Mouse (Mus musculus) G1E (cell line): Measurements from ENCODE around the gene Mum1. TPM values are rescaled to one million over a fixed set of nuclear protein-coding genes. Genes with fewer than 3 reads are reported as not detected.

ENCODE experiments used
- ATAC-seq: 2 replicates; pipeline ENCODE4 v1.8.0; 2016; ENCODE audit warnings: mild to moderate bottlenecking; ENCODE audit not compliant: insufficient number of reproducible peaks, poor library complexity, low FRiP score, severe bottlenecking; ENCODE audit errors: extremely low read depth
- DNase-seq: peaks from one replicate; pipeline ENCODE4 v3.0.0; 2012; ENCODE audit warnings: low spot score
- H3K27me3 ChIP-seq: 2 replicates; pipeline ENCODE4 v1.6.1; 2012; ENCODE audit warnings: mild to moderate bottlenecking, low read length, inconsistent platforms; ENCODE audit not compliant: insufficient read depth
- H3K36me3 ChIP-seq: replicated peaks from 2 replicates; pipeline ENCODE3; 2012; ENCODE audit warnings: mild to moderate bottlenecking, inconsistent platforms
- H3K4me1 ChIP-seq: 2 replicates; pipeline ENCODE4 v1.6.1; 2012; ENCODE audit warnings: low read depth, low read length, inconsistent platforms, mixed read lengths; ENCODE audit not compliant: insufficient read depth
- H3K4me3 ChIP-seq: 2 replicates; pipeline ENCODE4 v1.5.1; 2012; ENCODE audit warnings: low read depth, mild to moderate bottlenecking, inconsistent platforms, low read length, moderate library complexity, mixed read lengths
- H3K9me3 ChIP-seq: replicated peaks from 2 replicates; pipeline ENCODE4 v1.6.1; 2012; ENCODE audit warnings: inconsistent platforms
- CTCF ChIP-seq: IDR thresholded peaks from 2 replicates; pipeline ENCODE4 v1.5.1; 2012; ENCODE audit warnings: low read depth, low read length, inconsistent platforms, mixed read lengths
- GATA1 ChIP-seq: IDR thresholded peaks from 2 replicates; pipeline ENCODE4 v1.6.1; 2012; ENCODE audit warnings: borderline replicate concordance, low read length, inconsistent platforms, mixed read lengths
- GATA2 ChIP-seq: IDR thresholded peaks from 2 replicates; pipeline ENCODE4 v1.6.1; 2012; ENCODE audit warnings: low read depth, low read length, inconsistent platforms, borderline replicate concordance
- POLR2AphosphoS5 ChIP-seq: IDR thresholded peaks from 2 replicates; pipeline ENCODE4 v1.6.1; 2012; ENCODE audit warnings: low read depth, low read length, inconsistent platforms; ENCODE audit not compliant: insufficient replicate concordance
- TAL1 ChIP-seq: conservative IDR thresholded peaks from 2 replicates; pipeline ENCODE4 v1.6.1; 2012; ENCODE audit warnings: low read depth, low read length, inconsistent platforms, mixed read lengths
- polyA plus RNA-seq: library from polyadenylated mRNA; stranded (reverse); fragments of >175 nt; gene quantifications from 2 replicates; pipeline ENCODE4 v1.2.3, GENCODE M21; 2012
- total RNA-seq, 2 experiments: library from RNA; stranded (forward) in 1 of 2; stranded (reverse) in 1 of 2; fragments of 200-1000 nt in 1 of 2; fragments of >200 nt in 1 of 2; fragmentation: Nextera tagmentation in 1 of 2; gene quantifications; 2 replicates each; pipeline ENCODE4 v1.2.3; 2014 to 2017

Mum1 gene
- total and polyA plus RNA-seq, 3 experiments = 16.9 to 56.1 (median 36.2) TPM

DNA sequence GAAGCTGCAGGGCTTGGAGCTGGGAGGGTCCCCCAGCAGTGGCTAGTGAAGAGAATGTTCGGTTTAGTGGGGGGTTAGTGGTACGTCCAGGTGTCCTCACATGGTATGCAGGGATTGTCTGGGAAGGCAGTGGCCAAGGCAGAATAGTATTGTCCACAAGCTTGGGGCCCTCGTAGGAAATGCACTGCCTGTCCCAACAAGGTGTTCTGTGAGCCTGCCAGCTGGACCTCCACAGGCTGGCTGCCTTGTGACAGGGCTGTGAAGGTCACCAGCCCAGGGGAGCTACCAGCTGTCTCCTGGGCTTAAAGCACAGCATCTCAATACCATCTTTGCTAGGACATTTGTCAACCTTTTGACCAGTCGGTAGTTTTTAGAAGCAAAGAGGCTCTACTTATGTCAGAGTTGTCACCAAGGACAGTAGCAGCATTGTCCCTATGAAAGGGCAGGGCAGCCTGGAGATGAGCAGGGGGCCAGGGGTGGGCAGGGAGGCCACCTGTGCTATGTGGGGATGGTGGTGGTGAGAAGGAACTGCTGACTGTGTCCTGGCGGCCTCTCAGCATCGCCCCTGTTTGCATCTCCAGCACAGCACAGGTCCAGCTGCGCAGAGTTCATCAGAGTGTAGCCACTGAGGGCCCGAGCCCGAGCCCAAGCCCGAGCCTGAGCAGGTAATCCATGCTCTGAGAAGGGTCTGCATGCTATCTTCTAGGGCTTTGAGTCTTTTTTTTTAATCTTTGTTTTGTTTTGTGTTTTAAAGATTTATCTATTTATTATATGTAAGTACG, 26.4 kb downstream of the Mum1 start:
- no peak for TF ChIP-seq CTCF
- no peak for TF ChIP-seq POLR2AphosphoS5
- TF ChIP-seq TAL1 = no peak
- no peak for TF ChIP-seq GATA2
- TF ChIP-seq GATA1 = no peak
- Histone ChIP-seq H3K36me3 (peaks cover 77% of the 10 kb centered on the region), H3K4me1 (peaks cover 68% of the 10 kb centered on the region), H3K4me3 (peak overlapping the region; percentile 28; the same call in 1 of the 2 replicates), H3K27me3 (no peaks in the 10 kb centered on the region; the same call in 1 of the 2 replicates), H3K9me3 (no peaks in the 10 kb centered on the region)
- DNase-seq (no peak), ATAC-seq (no peak)

DNA sequence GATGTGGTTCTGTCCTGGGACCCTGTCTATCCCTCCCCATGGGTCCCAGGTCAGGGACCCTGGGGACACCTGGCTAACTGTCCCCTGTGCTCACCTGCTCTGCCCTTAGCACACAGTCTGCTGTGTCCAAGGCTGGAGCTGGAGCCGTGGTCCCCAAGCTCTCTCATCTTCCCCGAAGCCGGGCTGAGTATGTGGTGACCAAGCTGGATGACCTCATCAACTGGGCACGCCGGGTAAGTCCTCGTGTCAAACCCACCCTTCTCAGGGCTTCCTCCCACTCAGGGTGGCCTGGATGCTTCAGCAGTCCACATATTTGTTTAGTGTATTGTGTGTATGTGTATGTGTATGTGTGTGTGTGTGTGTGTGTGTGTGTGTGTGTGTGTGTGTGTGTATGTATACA, 27.3 kb downstream of the Mum1 start:
- Histone ChIP-seq H3K4me3 (no peak overlapping the region), H3K36me3 (peaks cover 86% of the 10 kb centered on the region), H3K9me3 (no peaks in the 10 kb centered on the region), H3K27me3 (no peaks in the 10 kb centered on the region; the same call in 1 of the 2 replicates), H3K4me1 (peaks cover 70% of the 10 kb centered on the region)
- TF ChIP-seq CTCF (no peak), TAL1 (no peak), GATA2 (no peak), POLR2AphosphoS5 (no peak), GATA1 (no peak)
- DNase-seq = no peak
- ATAC-seq = no peak

DNA sequence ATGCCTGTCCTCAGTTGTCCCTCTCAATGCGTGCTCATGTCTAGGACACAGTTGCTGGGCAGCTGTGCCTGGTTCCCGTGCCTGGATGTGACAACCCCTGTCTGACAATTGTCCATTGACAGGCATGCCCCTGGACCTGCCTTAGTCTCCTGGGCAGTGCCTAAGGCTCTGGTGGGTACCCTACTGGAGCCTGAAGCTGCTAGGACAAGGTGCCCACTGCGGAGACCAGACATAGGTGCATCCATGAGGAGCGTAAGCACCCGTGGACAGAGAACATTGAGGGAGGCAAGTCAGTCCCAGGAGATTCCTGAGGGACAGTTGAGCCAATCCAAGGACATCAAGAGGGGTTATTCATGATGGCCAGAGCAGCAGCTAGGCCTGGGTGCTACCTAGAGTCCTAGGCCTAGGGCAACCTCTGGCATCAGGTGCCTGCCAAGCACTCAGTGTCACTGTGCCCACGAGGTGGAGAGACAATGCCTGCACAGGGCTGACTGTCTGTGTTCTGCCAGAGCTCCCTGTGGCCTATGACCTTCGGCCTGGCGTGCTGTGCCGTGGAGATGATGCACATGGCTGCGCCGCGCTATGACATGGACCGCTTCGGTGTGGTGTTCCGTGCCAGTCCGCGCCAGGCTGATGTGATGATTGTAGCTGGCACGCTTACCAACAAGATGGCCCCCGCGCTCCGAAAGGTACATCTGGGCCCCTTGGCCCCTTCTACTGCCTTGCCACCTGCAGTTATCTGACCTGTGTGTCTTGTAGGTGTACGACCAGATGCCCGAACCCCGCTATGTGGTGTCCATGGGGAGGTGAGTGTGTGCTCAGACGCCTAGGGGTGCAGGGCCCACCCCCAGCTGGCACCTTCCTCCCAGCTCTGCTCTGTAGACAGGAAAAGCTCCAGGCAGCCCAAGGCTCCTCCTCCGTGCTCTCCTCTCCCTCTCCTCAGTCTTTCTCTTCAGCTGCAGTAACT, 28.4 kb downstream of the Mum1 start:
- Histone ChIP-seq H3K36me3 (peaks cover 97% of the 10 kb centered on the region), H3K27me3 (no peaks in the 10 kb centered on the region; the same call in 1 of the 2 replicates), H3K9me3 (no peaks in the 10 kb centered on the region), H3K4me1 (peaks cover 81% of the 10 kb centered on the region), H3K4me3 (0 out of 2 replicates have a peak overlapping the region, but pooled peaks have one; percentile 20)
- DNase-seq = no peak
- ATAC-seq = no peak
- TF ChIP-seq CTCF (peak; percentile 0; the same call in 1 of the 2 replicates), POLR2AphosphoS5 (no peak)

DNA sequence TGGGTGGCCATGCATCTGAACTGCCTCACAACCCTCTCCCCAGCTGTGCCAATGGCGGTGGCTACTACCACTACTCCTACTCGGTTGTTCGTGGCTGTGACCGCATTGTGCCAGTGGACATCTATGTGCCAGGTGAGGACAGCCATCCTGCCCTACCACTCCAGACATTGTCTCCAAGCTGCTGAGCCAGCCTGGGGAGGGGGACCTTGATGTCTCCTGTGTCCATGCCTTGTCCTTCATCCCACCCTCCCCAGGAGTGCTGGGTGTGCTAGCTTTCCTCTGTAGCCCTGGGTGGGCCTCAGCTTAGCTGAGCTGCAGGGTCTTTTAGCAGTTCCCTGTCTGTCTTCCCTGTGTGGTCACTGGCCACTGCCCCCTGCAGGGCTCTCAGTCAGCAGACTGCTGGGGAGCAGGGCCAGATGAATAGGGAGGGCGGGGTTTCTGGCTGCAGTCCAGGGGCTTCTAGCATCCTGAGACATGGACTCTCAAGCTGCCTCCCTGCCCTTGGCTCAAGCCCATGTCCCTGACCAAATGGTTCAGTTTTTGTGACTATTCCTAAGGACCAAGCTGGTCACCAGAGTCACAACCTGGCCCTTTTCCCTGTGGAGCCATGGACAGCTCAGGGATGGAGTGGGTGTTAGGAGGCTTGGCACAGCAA, 29.8 kb downstream of the Mum1 start:
- Histone ChIP-seq H3K9me3 (no peaks in the 10 kb centered on the region), H3K4me1 (peaks cover 81% of the 10 kb centered on the region), H3K27me3 (no peaks in the 10 kb centered on the region; the same call in 1 of the 2 replicates), H3K36me3 (peaks cover 92% of the 10 kb centered on the region), H3K4me3 (no peak overlapping the region)
- no peak for ATAC-seq
- DNase-seq = no peak
- 0 out of 2 replicates have a peak, but pooled peaks have one; percentile 38 for TF ChIP-seq POLR2AphosphoS5
- no peak for TF ChIP-seq GATA2
- TF ChIP-seq CTCF = no peak
- no peak for TF ChIP-seq TAL1
- TF ChIP-seq GATA1 = no peak

DNA sequence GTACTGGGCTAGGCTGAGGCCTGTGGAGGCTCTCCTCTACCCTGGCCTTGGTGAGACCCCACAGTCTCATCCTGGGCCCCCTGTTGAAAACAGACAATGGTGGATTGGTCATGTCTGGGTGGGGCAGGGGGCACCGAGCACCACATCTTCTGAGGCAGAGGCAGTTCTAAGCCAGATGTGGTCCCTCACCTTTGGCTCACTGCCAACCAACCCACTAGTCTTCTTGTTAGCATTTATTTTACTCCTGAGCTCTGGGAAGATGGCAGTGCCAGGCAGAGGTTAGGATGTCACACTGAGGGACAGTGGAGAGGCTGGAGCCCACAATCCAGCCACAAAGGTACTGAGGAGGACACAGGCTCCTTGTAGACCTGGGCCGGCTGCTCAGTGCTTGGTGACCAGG, 31.7 kb downstream of the Mum1 start:
- no peak overlapping the region for H3K4me3 ChIP-seq
- peaks cover 79% of the 10 kb centered on the region for H3K4me1 ChIP-seq
- DNase-seq (no peak), ATAC-seq (no peak)
- H3K36me3 ChIP-seq = peaks cover 77% of the 10 kb centered on the region
- H3K27me3 ChIP-seq = no peaks in the 10 kb centered on the region; the same call in 1 of the 2 replicates
- no peak for TF ChIP-seq GATA2
- TF ChIP-seq TAL1 = no peak
- no peak for TF ChIP-seq CTCF
- TF ChIP-seq POLR2AphosphoS5 = no peak
- no peak for TF ChIP-seq GATA1
- H3K9me3 ChIP-seq = no peaks in the 10 kb centered on the region
